Mouse (Mus musculus) ES-E14 (cell line): ENCODE results near the gene Tceanc2.

Experiments used
- CHD2 ChIP-seq: IDR thresholded peaks from 2 replicates; pipeline ENCODE4 v1.6.1; 2014; ENCODE audit warnings: mild to moderate bottlenecking, low read depth, low read length, inconsistent platforms
- ZC3H11A ChIP-seq: IDR thresholded peaks from 2 replicates; pipeline ENCODE4 v1.6.1; 2012; ENCODE audit warnings: low read depth, mild to moderate bottlenecking, inconsistent platforms, low read length, borderline replicate concordance

GRCm38 (mm10) chr4:107167798-107168197 is 11.1 kb downstream of the Tceanc2 start:
- TF ChIP-seq CHD2 (no peak), ZC3H11A (no peak)
